Mouse (Mus musculus) limb, embryonic 11.5 days (tissue): Measurements from ENCODE around the gene Magi1. TPM values are rescaled to one million over a fixed set of nuclear protein-coding genes. Genes with fewer than 3 reads are reported as not detected.
"Not testable (repeated sequence)": the region's sequence is repeated elsewhere in the genome, so short reads cannot be mapped to it uniquely, and the experiment has no call there.

Experiments used
- ATAC-seq: fragments of 200-750 bp; cut with Nextera tagmentation; 2 replicates; pipeline ENCODE4 v1.8.0; 2017; ENCODE audit warnings: low read depth; ENCODE audit not compliant: insufficient number of reproducible peaks, low FRiP score, low TSS enrichment
- DNase-seq: peaks from one replicate; pipeline ENCODE4 v3.0.0-alpha.2; 2015; ENCODE audit warnings: low spot score
- H3K27ac ChIP-seq: fragments of 300-500 bp; sonication (generic); replicated peaks from 2 replicates; pipeline ENCODE4 v1.5.1; 2014; ENCODE audit warnings: low read depth, mild to moderate bottlenecking, low read length
- H3K27me3 ChIP-seq: fragments of 300-500 bp; sonication (generic); 2 replicates; pipeline ENCODE4 v1.6.1; 2014; ENCODE audit warnings: mild to moderate bottlenecking, low read length, mixed read lengths; ENCODE audit not compliant: control insufficient read depth, insufficient read depth
- H3K36me3 ChIP-seq: fragments of 300-500 bp; sonication (generic); 2 replicates; pipeline ENCODE4 v1.6.1; 2014; ENCODE audit warnings: mild to moderate bottlenecking, low read length, moderate library complexity, mixed read lengths; ENCODE audit not compliant: control insufficient read depth, insufficient read depth
- H3K4me1 ChIP-seq: fragments of 300-500 bp; sonication (generic); 2 replicates; pipeline ENCODE4 v1.6.1; 2014; ENCODE audit warnings: low read length, mixed read lengths; ENCODE audit not compliant: control insufficient read depth, insufficient read depth
- H3K4me2 ChIP-seq: fragments of 300-500 bp; sonication (generic); 2 replicates; pipeline ENCODE4 v1.6.1; 2014; ENCODE audit warnings: low read depth, mild to moderate bottlenecking, moderate library complexity; ENCODE audit not compliant: severe bottlenecking
- H3K4me3 ChIP-seq: fragments of 300-500 bp; sonication (generic); 2 replicates; pipeline ENCODE4 v1.5.1; 2014; ENCODE audit warnings: low read depth, low read length
- H3K9ac ChIP-seq: fragments of 300-500 bp; sonication (generic); 2 replicates; pipeline ENCODE4 v1.6.1; 2014; ENCODE audit warnings: mild to moderate bottlenecking, low read length
- H3K9me3 ChIP-seq: fragments of 300-500 bp; sonication (generic); 2 replicates; pipeline ENCODE4 v1.6.1; 2016; ENCODE audit warnings: low read length; ENCODE audit not compliant: control insufficient read depth
- WGBS: fragments of 180-500 bp; shearing (Covaris S2); extraction: QIAGEN DNeasy Blood & Tissue Kit; methylation state at CpG from one replicate; pipeline ENCODE4 v1.1.7; 2014; 5-methylcytosine and 5-hydroxymethylcytosine counted together
- polyA plus RNA-seq: library from polyadenylated mRNA; unstranded; fragments of >200 nt; fragmentation: Nextera tagmentation; extraction: Ambion mirVana; gene quantifications from 2 replicates; pipeline ENCODE4 v1.2.1, GENCODE M21; 2014

Gene Magi1
- polyA plus RNA-seq, 1 experiment from 2014 or later, result 13.4 TPM

DNA sequence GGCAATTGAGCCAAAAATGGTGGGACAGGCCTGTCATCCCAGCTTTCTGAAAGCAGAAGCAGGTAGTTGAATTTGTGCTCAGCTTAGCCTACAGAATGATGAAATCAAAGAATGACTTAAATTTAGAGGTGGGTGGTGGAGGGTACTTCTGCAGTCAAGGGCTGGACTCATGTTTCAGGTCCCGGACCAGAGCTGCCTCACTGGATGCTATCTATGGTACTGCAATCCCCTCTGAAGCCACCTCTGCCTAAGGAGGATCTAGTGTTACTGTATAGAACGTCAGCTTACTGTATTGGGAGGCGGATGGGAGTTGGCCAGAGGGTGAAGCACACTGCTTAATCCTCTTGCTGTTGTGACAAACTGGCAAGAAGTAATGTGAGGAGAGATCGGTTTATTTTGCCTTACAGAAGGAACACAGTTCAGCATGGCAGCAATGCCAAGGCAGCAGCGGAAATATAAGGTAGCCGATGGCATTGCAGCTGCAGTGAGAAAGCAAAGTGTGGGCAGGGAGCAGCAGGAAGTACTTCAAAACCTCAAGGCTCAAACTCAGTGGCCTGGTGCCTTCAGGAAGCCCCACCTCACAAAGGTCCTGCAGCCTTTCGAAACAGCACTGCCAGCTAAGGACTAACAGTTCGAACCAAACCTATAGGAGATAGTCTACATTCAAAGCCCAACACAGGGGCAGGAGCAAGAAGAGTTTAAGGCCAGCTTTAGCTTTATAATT, 262.3 kb downstream of the Magi1 start:
- H3K4me1 ChIP-seq, result no peaks in the 10 kb centered on the region; the same call in 1 of the 2 replicates
- WGBS, result 93% methylated on average over 8 of the region's 8 CpGs
- H3K4me3 ChIP-seq, result no peak overlapping the region
- no peaks in the 10 kb centered on the region for H3K9me3 ChIP-seq
- H3K4me2 ChIP-seq, result no peak overlapping the region
- no peak overlapping the region for H3K27ac ChIP-seq
- no peaks in the 10 kb centered on the region for H3K27me3 ChIP-seq
- no peak for ATAC-seq
- no peak for DNase-seq
- no peaks in the 10 kb centered on the region for H3K36me3 ChIP-seq
- no peak overlapping the region for H3K9ac ChIP-seq

DNA sequence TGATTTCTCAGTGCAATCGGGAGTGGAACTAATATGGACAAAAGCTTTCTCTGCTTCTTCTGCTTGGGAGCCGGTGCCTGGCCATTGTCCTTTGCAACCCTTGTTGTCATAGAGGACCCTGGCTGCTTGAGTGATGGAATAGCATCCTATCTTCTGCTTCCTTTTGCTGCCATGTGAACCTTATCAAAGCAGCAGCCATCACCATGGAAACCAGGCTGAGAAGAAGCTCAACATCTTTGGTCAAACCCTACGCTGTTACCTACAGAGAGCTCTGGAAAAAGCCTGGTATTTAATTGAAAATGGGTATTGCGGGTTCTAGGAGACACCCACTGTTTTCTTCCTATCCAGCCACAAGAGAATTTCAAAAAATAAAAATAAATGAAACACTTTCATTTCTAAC, 263.2 kb downstream of the Magi1 start:
- H3K4me3 ChIP-seq, result no peak overlapping the region
- no peak overlapping the region for H3K4me2 ChIP-seq
- no peaks in the 10 kb centered on the region for H3K27me3 ChIP-seq
- H3K9me3 ChIP-seq, result no peaks in the 10 kb centered on the region
- no peak overlapping the region for H3K9ac ChIP-seq
- ATAC-seq, result no peak
- H3K27ac ChIP-seq, result no peak overlapping the region
- 92% methylated on average over 4 of the region's 4 CpGs for WGBS
- H3K4me1 ChIP-seq, result no peaks in the 10 kb centered on the region; the same call in 1 of the 2 replicates
- H3K36me3 ChIP-seq, result no peaks in the 10 kb centered on the region
- no peak for DNase-seq

DNA sequence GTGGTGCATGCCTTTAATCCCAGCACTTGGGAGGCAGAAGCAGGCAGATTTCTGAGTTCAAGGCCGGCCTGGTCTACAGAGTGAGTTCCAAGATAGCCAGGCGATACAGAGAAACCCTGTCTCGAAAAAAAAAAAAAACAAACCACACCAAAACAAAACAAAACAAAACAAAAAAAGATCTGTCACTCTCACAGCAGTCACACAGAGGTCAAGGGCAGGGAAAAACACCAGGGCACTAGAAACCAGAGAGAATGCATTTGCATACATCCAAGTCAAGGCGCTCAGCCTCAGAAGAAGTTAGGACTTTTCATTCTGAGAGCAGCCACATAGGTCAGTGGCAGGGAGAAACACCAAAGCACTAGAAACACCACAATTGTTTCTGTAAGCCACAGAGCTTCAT, 263.8 kb downstream of the Magi1 start:
- ATAC-seq, result no peak
- Histone ChIP-seq H3K27ac (no peak overlapping the region), H3K4me3 (no peak overlapping the region)

DNA sequence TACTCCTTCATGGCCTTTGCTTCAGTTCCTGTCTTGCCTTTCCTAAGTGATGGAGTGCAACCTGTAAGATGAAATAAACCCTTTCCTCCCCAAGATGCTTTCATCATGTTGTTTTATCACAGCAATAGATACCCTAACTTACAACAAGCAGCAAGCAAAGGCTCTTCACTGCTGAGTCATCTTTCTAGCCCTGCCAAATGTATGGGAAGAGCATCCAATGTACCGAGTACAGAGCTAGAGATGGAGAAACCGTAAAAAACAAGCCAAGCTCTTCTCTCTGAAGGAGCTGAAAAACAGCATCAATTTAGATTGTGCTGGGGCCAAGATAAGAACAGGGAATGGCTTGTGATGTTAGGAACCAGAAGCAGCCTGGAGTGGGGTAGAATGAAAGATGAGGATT, 270.0 kb downstream of the Magi1 start:
- ATAC-seq (no peak), DNase-seq (no peak)
- no peak overlapping the region for H3K9ac ChIP-seq
- H3K27ac ChIP-seq, result no peak overlapping the region
- no peak overlapping the region for H3K4me2 ChIP-seq
- H3K4me1 ChIP-seq, result peaks cover 19% of the 10 kb centered on the region
- no peaks in the 10 kb centered on the region for H3K9me3 ChIP-seq
- no peaks in the 10 kb centered on the region for H3K36me3 ChIP-seq
- H3K27me3 ChIP-seq, result no peaks in the 10 kb centered on the region
- WGBS, result 79% methylated on average over 2 of the region's 2 CpGs
- no peak overlapping the region for H3K4me3 ChIP-seq

More for the DNA sequence above, 263.8 kb downstream of the Magi1 start:
- Histone ChIP-seq H3K9me3 (no peaks in the 10 kb centered on the region), H3K36me3 (no peaks in the 10 kb centered on the region), H3K4me2 (no peak overlapping the region), H3K27me3 (no peaks in the 10 kb centered on the region), H3K4me1 (no peaks in the 10 kb centered on the region; the same call in 1 of the 2 replicates), H3K9ac (no peak overlapping the region)
- WGBS, result 91% methylated on average over 4 of the region's 4 CpGs
- no peak for DNase-seq

DNA sequence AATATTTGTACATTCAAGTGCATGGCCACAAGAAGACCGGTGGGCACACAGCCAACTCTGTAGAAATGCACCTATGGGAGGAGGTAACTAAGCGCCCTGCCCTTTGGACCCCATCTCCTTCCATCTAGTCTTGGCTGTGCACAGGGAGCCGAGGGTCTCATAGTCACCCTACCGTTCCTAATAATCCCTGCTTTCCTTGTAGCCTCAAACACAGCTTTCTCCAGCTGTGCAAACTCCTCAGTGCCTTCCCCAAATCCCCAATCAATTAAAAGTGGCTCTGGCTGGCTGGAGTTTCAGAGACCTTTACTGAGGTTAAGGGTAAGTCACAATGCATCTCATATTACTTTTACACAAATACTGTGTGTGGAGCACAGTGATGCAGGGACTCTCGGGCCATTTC, 271.8 kb downstream of the Magi1 start:
- Histone ChIP-seq H3K4me2 (no peak overlapping the region), H3K9me3 (no peaks in the 10 kb centered on the region), H3K27ac (no peak overlapping the region), H3K36me3 (no peaks in the 10 kb centered on the region), H3K4me1 (peaks cover 19% of the 10 kb centered on the region), H3K27me3 (no peaks in the 10 kb centered on the region), H3K4me3 (no peak overlapping the region), H3K9ac (no peak overlapping the region)
- peak; percentile 56 for DNase-seq
- 42% methylated on average over 5 of the region's 5 CpGs for WGBS
- peak; percentile 73; the same call in 1 of the 2 replicates for ATAC-seq

DNA sequence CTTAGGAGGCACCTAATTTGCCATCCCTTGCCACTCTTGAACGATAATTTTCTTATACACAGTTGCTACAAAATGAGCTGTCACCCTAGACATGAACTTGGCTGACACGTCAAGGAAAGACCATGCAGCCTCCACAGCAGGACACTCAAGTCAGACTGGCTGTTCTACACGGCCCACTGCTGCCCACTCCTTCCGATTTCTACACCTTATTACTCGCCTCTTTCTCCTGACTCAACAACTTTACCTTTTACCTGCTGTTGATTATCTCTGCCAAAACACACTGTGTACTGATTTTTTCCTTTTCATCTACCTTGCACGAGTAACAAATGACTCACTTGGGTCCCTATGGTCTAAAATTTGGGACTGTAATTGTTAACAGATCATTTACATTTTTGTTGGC, 272.2 kb downstream of the Magi1 start:
- H3K9ac ChIP-seq, result no peak overlapping the region
- no peaks in the 10 kb centered on the region for H3K9me3 ChIP-seq
- WGBS, result 67% methylated on average over 6 of the region's 6 CpGs
- ATAC-seq (no peak), DNase-seq (no peak)
- H3K27ac ChIP-seq, result no peak overlapping the region
- peaks cover 19% of the 10 kb centered on the region for H3K4me1 ChIP-seq
- no peak overlapping the region for H3K4me3 ChIP-seq
- H3K4me2 ChIP-seq, result no peak overlapping the region
- H3K36me3 ChIP-seq, result no peaks in the 10 kb centered on the region
- no peaks in the 10 kb centered on the region for H3K27me3 ChIP-seq

DNA sequence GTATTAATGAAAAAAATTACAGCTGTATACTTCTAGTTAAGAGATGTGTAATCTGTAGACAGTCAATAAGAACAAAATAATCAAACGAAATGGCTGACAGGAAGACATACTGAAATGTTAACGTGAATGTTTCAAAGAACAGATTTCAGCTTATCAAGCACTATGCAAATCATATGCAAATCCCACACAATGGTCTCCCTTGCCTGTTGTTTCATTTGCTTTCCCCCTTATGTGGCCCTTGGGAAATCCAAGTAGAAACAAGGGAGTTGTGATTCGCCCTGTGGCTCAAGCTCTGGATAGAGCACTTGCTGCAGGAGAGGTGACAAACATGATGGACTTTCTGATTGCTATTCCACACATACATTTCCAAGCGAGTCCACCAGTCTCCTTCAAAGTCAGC, 275.1 kb downstream of the Magi1 start:
- ATAC-seq (no peak), DNase-seq (no peak)
- Histone ChIP-seq H3K4me2 (no peak overlapping the region), H3K4me3 (no peak overlapping the region), H3K27ac (no peak overlapping the region), H3K9ac (no peak overlapping the region), H3K27me3 (no peaks in the 10 kb centered on the region), H3K9me3 (no peaks in the 10 kb centered on the region), H3K4me1 (peaks cover 19% of the 10 kb centered on the region), H3K36me3 (no peaks in the 10 kb centered on the region)
- WGBS, result 77% methylated on average over 4 of the region's 4 CpGs

DNA sequence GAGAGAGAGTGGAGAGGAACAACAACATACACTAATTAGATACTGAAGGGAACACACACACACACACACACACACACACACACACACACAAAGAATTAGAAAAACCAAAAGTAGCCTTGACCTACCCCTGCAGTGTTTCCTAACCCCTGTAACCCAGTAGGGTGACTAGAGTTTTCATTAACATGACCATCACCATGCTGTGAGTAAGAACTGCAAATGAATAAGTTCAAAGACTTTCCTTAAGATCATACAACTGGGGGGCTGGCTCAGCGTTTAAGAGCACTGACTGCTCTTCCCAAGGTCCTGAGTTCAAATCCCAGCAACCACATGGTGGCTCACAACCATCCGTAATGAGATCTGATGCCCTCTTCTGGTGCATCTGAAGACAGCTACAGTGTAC, 280.1 kb downstream of the Magi1 start:
- not testable (repeated sequence) for H3K4me2 ChIP-seq, H3K27ac ChIP-seq, DNase-seq, H3K9me3 ChIP-seq, H3K27me3 ChIP-seq, H3K36me3 ChIP-seq, ATAC-seq, H3K9ac ChIP-seq, H3K4me3 ChIP-seq, H3K4me1 ChIP-seq
- WGBS, result 73% methylated on average over 2 of the region's 2 CpGs
